Mouse (Mus musculus) liver, adult 2 months (tissue): ENCODE data around the gene Nck2.

Experiments used
- CTCF ChIP-seq: fragments of 200-500 bp; IDR thresholded peaks from 2 replicates; pipeline ENCODE4 v1.5.1; 2011; ENCODE audit warnings: low read depth, low read length, control low read depth
- POLR2A ChIP-seq: fragments of 200-500 bp; IDR thresholded peaks from 2 replicates; pipeline ENCODE4 v1.6.1; 2011; ENCODE audit warnings: low read length, control low read depth; ENCODE audit not compliant: insufficient read depth; ENCODE audit errors: extremely low read depth

DNA sequence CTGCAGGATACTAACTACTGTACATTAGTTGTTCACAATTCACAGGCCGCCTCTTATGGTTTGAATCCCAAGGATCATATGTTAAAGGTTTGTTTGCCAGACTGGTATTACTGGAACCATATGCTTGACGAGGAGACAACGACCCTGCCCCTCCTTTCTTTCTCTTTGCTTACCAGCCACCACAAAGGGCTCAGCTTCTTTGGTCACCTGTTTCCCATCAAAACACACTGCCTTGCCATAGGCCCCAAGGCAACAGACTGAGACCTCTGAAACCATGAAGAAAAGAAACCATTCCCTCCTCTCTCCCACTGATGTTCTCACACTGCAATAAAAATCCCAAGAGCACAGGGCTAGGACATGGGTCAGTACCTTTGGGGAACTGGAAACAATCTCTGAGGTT is 43.7 kb upstream of the Nck2 start:
- TF ChIP-seq POLR2A (no peak), CTCF (no peak)
